Mouse (Mus musculus) urinary bladder, adult 2 months (tissue): ENCODE results near the gene Fam234a. TPM values are rescaled to one million over a fixed set of nuclear protein-coding genes. Genes with fewer than 3 reads are reported as not detected.
A peak's percentile ranks its signal among the peaks of the same experiment; 100 is the strongest.
"Not testable (repeated sequence)": the region's sequence is repeated elsewhere in the genome, so short reads cannot be mapped to it uniquely, and the experiment has no call there.

Experiments
- DNase-seq: peaks from one replicate; pipeline ENCODE4 v3.0.0; 2022; ENCODE audit warnings: low spot score
- polyA plus RNA-seq: library from polyadenylated mRNA; depleted of rRNA; stranded (reverse); fragments of >200 nt; gene quantifications from 2 replicates; pipeline ENCODE4 v1.2.3, GENCODE M21; 2012

Gene Fam234a
- polyA plus RNA-seq, 1 experiment = 89.4 TPM

GRCm38 (mm10) chr17:26234386-26234785 is 9.7 kb downstream of the Fam234a start:
- DNase-seq = no peak

DNA sequence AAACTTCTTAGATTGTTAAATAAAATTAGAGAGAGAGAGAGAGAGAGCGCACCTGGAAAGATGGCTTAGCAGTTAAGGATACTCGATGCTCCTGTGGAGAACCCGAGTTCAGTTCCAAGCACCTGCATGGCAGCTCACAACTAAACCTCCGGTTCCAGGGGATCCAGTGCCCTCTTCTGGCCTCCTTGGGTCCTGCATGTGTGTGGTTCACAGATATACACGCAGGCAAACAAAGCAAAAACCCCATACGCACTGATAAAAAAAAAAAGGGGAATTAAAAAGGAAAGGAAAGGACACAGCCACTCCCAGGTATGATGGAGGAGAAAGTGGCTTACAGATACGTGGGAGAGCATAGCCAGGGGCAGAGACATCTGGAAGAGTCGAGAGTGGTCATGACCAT is 11.2 kb downstream of the Fam234a start:
- no peak for DNase-seq

DNA sequence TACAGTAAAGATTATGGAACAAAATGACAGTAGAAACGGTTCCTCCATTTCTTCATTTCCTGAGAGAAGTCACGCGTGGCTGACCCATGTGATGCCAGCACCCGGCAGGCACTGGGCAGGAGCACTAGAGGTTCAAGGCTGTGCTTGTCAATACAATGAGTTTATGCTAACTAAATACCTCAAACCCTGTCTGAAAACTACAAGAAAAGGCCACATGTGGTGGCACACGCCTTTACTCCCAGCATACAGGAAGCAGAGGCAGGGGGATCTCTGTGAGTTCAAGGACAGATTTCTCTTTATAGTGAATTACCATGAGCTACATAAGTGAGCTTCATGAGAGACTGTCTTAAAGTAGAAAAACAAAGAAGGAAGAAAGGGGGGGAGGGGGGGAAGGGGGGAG is 12.9 kb downstream of the Fam234a start:
- no peak for DNase-seq

DNA sequence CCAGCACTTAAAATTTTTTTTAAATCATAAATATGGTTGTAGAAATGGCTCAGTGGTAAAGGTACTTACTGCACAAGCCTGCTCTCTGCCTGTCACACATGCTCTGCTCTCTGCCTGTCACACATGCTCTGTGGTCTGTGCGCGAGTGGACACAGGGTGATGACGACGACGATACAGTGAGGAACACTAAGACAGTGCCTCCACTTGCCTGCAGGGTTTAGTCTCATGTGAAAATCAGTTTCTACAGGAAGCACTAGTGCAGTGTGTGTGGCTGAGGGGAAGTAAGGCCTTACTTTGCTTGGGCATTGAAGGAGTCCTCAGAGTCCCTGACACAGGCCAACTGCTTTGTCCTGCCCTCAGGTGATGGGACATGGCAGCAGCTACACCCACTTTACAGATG is 14.3 kb downstream of the Fam234a start:
- DNase-seq = no peak

- no peak for DNase-seq
Measured at GRCm38 (mm10) chr17:26225150-26225549, 18.9 kb downstream of the Fam234a start.

GRCm38 (mm10) chr17:26221508-26221907 is 22.5 kb downstream of the Fam234a start:
- no peak for DNase-seq

GRCm38 (mm10) chr17:26212681-26213080 is 31.4 kb downstream of the Fam234a start:
- DNase-seq = no peak

GRCm38 (mm10) chr17:26212241-26212640 is 31.8 kb downstream of the Fam234a start:
- DNase-seq = no peak

GRCm38 (mm10) chr17:26207686-26208085 is 36.4 kb downstream of the Fam234a start, which contains the start of gene Arhgdig:
Gene Arhgdig (minus strand): TSS chr17:26207786.
- no peak for DNase-seq

GRCm38 (mm10) chr17:26206392-26206791 is 37.6 kb downstream of the Fam234a start:
- no peak for DNase-seq

DNA sequence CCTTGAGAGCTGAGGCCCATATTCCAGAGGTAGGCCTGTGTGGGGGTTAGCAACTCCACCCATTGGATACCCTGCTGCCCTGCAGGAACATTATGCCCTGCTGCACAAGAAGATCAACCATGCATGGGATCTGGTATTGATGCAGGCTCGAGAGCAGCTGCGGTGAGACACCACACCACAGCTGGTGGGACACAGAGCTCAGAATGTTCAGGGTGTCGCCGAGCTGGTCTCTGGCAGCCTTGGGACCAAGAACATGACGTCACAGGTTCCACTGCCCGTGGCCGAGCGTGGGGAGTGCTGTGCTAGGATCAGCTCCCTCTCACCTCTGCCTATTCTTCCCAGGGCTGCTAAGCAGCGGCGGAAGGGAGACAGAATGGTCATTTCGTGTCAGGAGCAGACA is 39.3 kb downstream of the Fam234a start:
- DNase-seq = no peak

- DNase-seq = peak; percentile 43
Measured at GRCm38 (mm10) chr17:26203321-26203811, 40.7 kb downstream of the Fam234a start.

GRCm38 (mm10) chr17:26202737-26203136 is 41.3 kb downstream of the Fam234a start, which contains the start of gene Rgs11:
Gene Rgs11 (plus strand): TSS chr17:26202951.
- DNase-seq = no peak

- no peak for DNase-seq
Measured at GRCm38 (mm10) chr17:26201998-26202397, 42.0 kb downstream of the Fam234a start.

DNA sequence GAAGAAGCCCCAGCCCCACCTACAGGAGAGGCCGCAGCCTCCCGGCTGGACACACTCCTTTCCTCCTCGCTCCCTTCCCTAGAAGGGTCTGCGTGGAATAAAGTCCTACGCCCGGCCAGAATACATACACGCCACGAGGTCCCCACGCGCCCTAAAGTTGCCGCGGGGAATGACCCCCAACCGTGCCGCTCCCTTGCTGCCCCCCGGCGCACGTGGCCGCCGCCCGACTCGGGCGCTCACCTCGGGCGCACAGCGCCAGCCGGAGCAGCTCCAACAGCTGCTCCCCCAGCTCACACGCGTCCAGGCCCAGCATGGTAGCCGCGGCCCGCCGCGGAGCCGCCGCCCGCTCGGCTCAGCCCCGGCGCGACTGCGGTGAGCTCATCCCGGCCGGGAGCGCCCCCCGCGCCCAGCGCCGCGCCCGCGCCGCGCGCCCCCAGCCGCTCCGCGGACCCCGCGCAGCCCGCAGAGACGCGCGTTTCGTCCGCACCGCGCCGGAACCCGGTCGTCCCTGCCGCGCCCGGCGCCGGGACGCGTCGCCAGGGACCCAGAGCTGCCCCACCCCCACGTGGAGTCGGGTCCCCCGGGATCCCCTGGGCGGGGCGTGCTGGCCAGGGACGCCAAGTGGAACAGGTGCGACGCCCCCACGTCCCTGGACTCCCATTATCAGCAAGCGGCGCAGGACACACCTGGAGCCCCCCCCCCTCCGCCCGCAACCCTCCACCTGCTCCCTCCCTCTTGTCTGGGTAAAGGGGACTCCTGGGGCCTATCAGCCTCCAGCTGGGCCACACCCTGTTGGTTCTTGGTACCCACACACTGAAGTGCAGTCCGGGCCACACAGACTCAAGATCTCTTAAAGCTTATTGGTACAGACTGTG is 43.0 kb downstream of the Fam234a start:
- DNase-seq = no peak

DNA sequence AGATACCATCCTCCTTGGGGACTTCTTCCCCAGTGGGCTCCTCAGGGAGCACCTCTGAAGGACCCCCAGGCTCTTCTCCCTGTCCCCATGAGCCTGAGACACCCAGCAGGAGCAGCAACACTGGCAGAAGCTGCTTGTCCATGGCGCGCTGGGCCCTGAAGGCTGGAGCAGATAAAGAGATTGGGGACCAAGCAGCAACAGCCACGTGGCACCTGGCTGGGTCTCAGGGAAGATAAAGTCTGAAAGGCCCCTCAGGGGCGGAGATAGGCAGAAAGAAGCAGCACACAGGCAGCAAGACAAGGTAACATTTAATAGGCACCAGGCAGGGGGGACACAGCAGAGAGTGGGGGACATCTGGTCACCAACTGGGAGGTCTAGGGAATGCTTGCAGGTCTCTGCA is 45.1 kb downstream of the Fam234a start, which contains the start of gene Pdia2:
Gene Pdia2, minus strand, starts transcription at position 196 of the 400 bp plus-strand sequence.
- no peak for DNase-seq

- no peak for DNase-seq
Measured at GRCm38 (mm10) chr17:26192481-26193190, 51.4 kb downstream of the Fam234a start.

GRCm38 (mm10) chr17:26191486-26191885 is 52.6 kb downstream of the Fam234a start:
- not testable (repeated sequence) for DNase-seq

DNA sequence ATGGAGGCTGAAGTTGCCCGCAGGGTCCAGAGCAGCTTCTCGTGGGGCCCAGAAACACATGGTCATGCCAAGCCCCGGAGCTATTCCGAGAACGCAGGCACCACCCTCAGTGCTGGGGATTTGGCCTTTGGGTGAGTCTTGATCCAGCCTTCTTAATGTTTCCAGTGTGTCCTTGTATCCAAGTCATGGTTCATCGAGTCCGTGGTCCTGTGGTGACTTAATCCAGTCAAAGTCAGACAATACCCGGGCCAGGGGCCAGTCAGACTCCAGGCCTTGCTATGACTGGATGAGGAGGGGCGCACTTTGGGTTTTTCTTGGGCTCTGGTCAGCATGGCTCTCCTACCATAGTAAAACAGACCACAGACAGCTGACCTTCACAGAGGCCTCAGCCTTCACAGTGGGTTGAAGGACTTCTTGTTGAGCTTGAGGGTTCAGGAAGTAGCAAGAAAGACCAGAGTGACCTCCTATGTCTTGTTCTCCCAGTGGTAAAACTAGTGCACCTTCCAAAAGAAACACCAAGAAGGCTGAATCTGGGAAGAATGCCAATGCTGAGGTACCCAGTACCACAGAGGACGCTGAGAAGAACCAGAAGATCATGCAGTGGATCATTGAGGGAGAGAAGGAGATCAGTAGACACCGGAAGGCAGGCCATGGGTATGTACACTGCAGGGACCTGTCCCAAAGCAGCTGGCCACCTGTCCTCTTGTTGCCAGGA is 55.8 kb downstream of the Fam234a start:
- no peak for DNase-seq

- DNase-seq = no peak
Measured at GRCm38 (mm10) chr17:26187592-26187991, 56.5 kb downstream of the Fam234a start.

- no peak for DNase-seq
Measured at GRCm38 (mm10) chr17:26181179-26181578, 62.9 kb downstream of the Fam234a start.

DNA sequence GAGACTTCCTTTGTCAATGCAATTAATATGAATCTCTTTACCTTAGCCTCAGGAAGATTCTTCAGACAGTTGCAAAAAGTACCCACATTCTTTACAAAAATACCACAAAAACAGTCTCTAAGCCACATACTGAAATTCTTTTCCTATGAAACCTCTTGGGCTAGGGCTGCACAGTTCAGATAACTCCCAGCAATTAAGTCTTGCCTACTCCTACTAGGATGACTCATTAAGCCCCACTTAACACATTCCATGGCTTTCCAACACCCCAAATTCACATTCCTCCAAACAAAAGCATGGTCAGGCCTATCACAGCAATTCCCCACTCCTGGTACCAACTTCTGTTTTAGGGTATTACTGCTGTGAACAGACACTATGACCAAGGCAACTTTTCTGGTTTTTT is 65.4 kb downstream of the Fam234a start:
- no peak for DNase-seq
